Mouse (Mus musculus) liver, adult 2 months (tissue): ENCODE measurements around the gene Aff4.

Source experiments
- CTCF ChIP-seq: fragments of 200-500 bp; IDR thresholded peaks from 2 replicates; pipeline ENCODE4 v1.5.1; 2011; ENCODE audit warnings: low read depth, low read length, control low read depth
- POLR2A ChIP-seq: fragments of 200-500 bp; IDR thresholded peaks from 2 replicates; pipeline ENCODE4 v1.6.1; 2011; ENCODE audit warnings: low read length, control low read depth; ENCODE audit not compliant: insufficient read depth; ENCODE audit errors: extremely low read depth

DNA sequence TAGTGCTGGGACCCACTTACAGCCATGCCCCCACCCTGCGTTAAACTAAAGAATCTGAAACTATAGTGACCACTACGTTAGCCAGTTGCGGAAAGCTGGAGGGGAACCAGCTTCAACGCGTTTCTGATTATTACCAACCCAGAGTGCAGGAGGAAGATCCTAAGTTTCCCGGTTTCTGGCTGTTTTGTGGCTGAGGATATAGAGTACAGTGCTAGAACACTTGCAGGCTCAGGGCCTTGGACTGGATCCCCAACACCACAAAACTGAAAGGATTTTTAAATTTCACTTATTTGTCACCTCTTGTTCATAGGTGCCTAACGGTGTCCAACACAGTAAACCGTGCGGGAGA lies 49.5 kb upstream of the Aff4 start:
- TF ChIP-seq POLR2A (no peak), CTCF (no peak)
